Mouse (Mus musculus): Measurements from ENCODE around the gene Krt222. TPM values are rescaled to one million over a fixed set of nuclear protein-coding genes. Genes with fewer than 3 reads are reported as not detected.
"Not testable (repeated sequence)": the region's sequence is repeated elsewhere in the genome, so short reads cannot be mapped to it uniquely, and the experiment has no call there.

Gene Krt222
- 1 to 10 TPM; 2.4 TPM for total RNA-seq (2021)
- long read RNA-seq, experiment 1, partial matches to known transcripts, result 0 of 6 reads
- long read RNA-seq, experiment 1, other reads (novel, unspliced or antisense), result 1 of 6 reads
- long read RNA-seq, experiment 2, transcript Krt222-202 (6 exons, 3,072 nt), result major isoform, 6 of 6 reads
- long read RNA-seq, experiment 2, partial matches to known transcripts, result 0 of 6 reads
- long read RNA-seq, experiment 2, other reads (novel, unspliced or antisense), result 0 of 6 reads

GRCm38 (mm10) chr11:99243820-99244374 lies at the start of gene Krt222:
Gene Krt222 (minus strand): TSS chr11:99244085.
- no peak for DNase-seq (ENCODE audit: low spot score)

- DNase-seq (ENCODE audit: low spot score), result peak; percentile 28
Observed at GRCm38 (mm10) chr11:99292846-99293245, 49.0 kb upstream of the Krt222 start.

GRCm38 (mm10) chr11:99284833-99285312 lies 41.0 kb upstream of the Krt222 start, which contains the start of gene Krt24:
Gene Krt24 (minus strand): TSS chr11:99285262.
- no peak for DNase-seq (ENCODE audit: low spot score)

GRCm38 (mm10) chr11:99284011-99284410 lies 40.1 kb upstream of the Krt222 start:
- no peak for DNase-seq (ENCODE audit: low spot score)

- DNase-seq (ENCODE audit: low spot score), result no peak
Observed at GRCm38 (mm10) chr11:99283334-99283733, 39.4 kb upstream of the Krt222 start.

- no peak for DNase-seq (ENCODE audit: low spot score)
Observed at GRCm38 (mm10) chr11:99281116-99281515, 37.2 kb upstream of the Krt222 start.

GRCm38 (mm10) chr11:99279986-99280385 lies 36.1 kb upstream of the Krt222 start:
- DNase-seq (ENCODE audit: low spot score), result no peak

- no peak for DNase-seq (ENCODE audit: low spot score)
Observed at GRCm38 (mm10) chr11:99276786-99277185, 32.9 kb upstream of the Krt222 start.

GRCm38 (mm10) chr11:99275624-99276023 lies 31.7 kb upstream of the Krt222 start:
- DNase-seq (ENCODE audit: low spot score), result no peak

- DNase-seq (ENCODE audit: low spot score), result no peak
Observed at GRCm38 (mm10) chr11:99272721-99273120, 28.8 kb upstream of the Krt222 start.

- DNase-seq (ENCODE audit: low spot score), result no peak
Observed at GRCm38 (mm10) chr11:99269192-99269591, 25.3 kb upstream of the Krt222 start.

GRCm38 (mm10) chr11:99265796-99266195 lies 21.9 kb upstream of the Krt222 start:
- no peak for DNase-seq (ENCODE audit: low spot score)

- DNase-seq (ENCODE audit: low spot score), result no peak
Observed at GRCm38 (mm10) chr11:99265220-99265619, 21.3 kb upstream of the Krt222 start.

- DNase-seq (ENCODE audit: low spot score), result no peak
Observed at GRCm38 (mm10) chr11:99256213-99256612, 12.3 kb upstream of the Krt222 start.

GRCm38 (mm10) chr11:99255316-99255715 lies 11.4 kb upstream of the Krt222 start:
- no peak for DNase-seq (ENCODE audit: low spot score)

- DNase-seq (ENCODE audit: low spot score), result no peak
Observed at GRCm38 (mm10) chr11:99253893-99254292, 10.0 kb upstream of the Krt222 start.

- no peak for DNase-seq (ENCODE audit: low spot score)
Observed at GRCm38 (mm10) chr11:99252671-99253070, 8.8 kb upstream of the Krt222 start.

GRCm38 (mm10) chr11:99250666-99251065 lies 6.8 kb upstream of the Krt222 start:
- no peak for DNase-seq (ENCODE audit: low spot score)

- DNase-seq (ENCODE audit: low spot score), result no peak
Observed at GRCm38 (mm10) chr11:99250241-99250640, 6.4 kb upstream of the Krt222 start.

- no peak for DNase-seq (ENCODE audit: low spot score)
Observed at GRCm38 (mm10) chr11:99249115-99249514, 5.2 kb upstream of the Krt222 start.

- no peak for DNase-seq (ENCODE audit: low spot score)
Observed at GRCm38 (mm10) chr11:99247916-99248315, 4.0 kb upstream of the Krt222 start.

- DNase-seq (ENCODE audit: low spot score), result not testable (repeated sequence)
Observed at GRCm38 (mm10) chr11:99244519-99244918, 634 bp upstream of the Krt222 start.

- no peak for DNase-seq (ENCODE audit: low spot score)
Observed at GRCm38 (mm10) chr11:99243200-99243819, 575 bp downstream of the Krt222 start.

All from gastrocnemius, adult 18-20 months (tissue).